Mouse (Mus musculus) liver, embryonic 15.5 days (tissue): ENCODE results near the gene Fbh1. TPM values are rescaled to one million over a fixed set of nuclear protein-coding genes. Genes with fewer than 3 reads are reported as not detected.
"Not testable (repeated sequence)": the region's sequence is repeated elsewhere in the genome, so short reads cannot be mapped to it uniquely, and the experiment has no call there.

Experiments used
- ATAC-seq: fragments of 200-750 bp; cut with Nextera tagmentation; 2 replicates; pipeline ENCODE4 v1.8.0; 2017; ENCODE audit warnings: moderate number of reproducible peaks, mild to moderate bottlenecking, moderate library complexity; ENCODE audit not compliant: insufficient read depth
- H3K27ac ChIP-seq: fragments of 300-500 bp; sonication (generic); replicated peaks from 2 replicates; pipeline ENCODE4 v1.5.1; 2015; ENCODE audit warnings: mild to moderate bottlenecking, inconsistent platforms
- H3K27me3 ChIP-seq: fragments of 300-500 bp; sonication (generic); 2 replicates; pipeline ENCODE4 v1.6.1; 2015; ENCODE audit warnings: mild to moderate bottlenecking, inconsistent platforms
- H3K36me3 ChIP-seq: fragments of 300-500 bp; sonication (generic); replicated peaks from 2 replicates; pipeline ENCODE4 v1.6.1; 2015; ENCODE audit warnings: moderate library complexity, mild to moderate bottlenecking, inconsistent platforms
- H3K4me1 ChIP-seq: fragments of 300-500 bp; sonication (generic); replicated peaks from 2 replicates; pipeline ENCODE4 v1.6.1; 2015; ENCODE audit warnings: inconsistent platforms
- H3K4me2 ChIP-seq: fragments of 300-500 bp; sonication (generic); 2 replicates; pipeline ENCODE4 v1.6.1; 2015; ENCODE audit warnings: moderate library complexity, mild to moderate bottlenecking, inconsistent platforms
- H3K4me3 ChIP-seq: fragments of 300-500 bp; sonication (generic); replicated peaks from 2 replicates; pipeline ENCODE4 v1.5.1; 2015; ENCODE audit warnings: mild to moderate bottlenecking, inconsistent platforms
- H3K9ac ChIP-seq: fragments of 300-500 bp; sonication (generic); 2 replicates; pipeline ENCODE4 v1.6.1; 2015; ENCODE audit warnings: moderate library complexity, mild to moderate bottlenecking, inconsistent platforms
- H3K9me3 ChIP-seq: fragments of 300-500 bp; sonication (generic); replicated peaks from 2 replicates; pipeline ENCODE4 v1.6.1; 2016; ENCODE audit warnings: inconsistent platforms
- WGBS: fragments of 180-500 bp; shearing (Covaris S2); methylation state at CpG from one replicate; pipeline ENCODE4 v1.1.7; 2015; ENCODE audit warnings: mixed read lengths; ENCODE audit not compliant: insufficient replicate concordance; 5-methylcytosine and 5-hydroxymethylcytosine counted together
- polyA plus RNA-seq: library from polyadenylated mRNA; unstranded; fragments of >200 nt; fragmentation: Nextera tagmentation; extraction: Ambion mirVana; gene quantifications from 2 replicates; pipeline ENCODE4 v1.2.1, GENCODE M21; 2015

Fbh1 gene
- polyA plus RNA-seq, 1 experiment from 2014 or later = 24.7 TPM

- ATAC-seq = no peak
- H3K9me3 ChIP-seq = no peaks in the 10 kb centered on the region
- H3K4me2 ChIP-seq = no peak overlapping the region
- H3K4me1 ChIP-seq = peaks cover 3% of the 10 kb centered on the region
- H3K9ac ChIP-seq = no peak overlapping the region
- no peak overlapping the region for H3K4me3 ChIP-seq
- H3K27ac ChIP-seq = 0 out of 2 replicates have a peak overlapping the region, but pooled peaks have one; percentile 24
- H3K27me3 ChIP-seq = no peaks in the 10 kb centered on the region
- WGBS = 63% methylated on average over 2 of the region's 2 CpGs
- H3K36me3 ChIP-seq = no peaks in the 10 kb centered on the region
Measured at GRCm38 (mm10) chr2:11718573-11718972, 58.8 kb downstream of the Fbh1 start.

DNA sequence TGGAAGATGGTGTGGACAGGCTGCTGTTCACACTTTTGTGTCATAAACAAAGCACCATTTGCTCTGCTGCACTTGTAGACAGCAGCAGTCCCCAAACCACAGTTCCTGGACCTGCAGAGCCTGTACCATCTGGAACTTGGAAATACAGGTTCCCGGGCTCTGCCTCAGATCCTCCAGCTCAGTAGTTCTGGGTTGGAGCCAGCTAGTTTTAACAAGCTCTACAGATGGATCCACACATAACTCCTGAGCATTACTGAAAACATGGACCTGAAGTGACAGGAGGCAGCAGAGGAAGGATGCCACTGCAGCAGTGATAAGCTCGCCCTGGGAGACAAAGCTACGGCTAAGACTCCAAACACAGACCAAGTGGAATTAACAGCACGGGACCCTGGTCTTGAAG is 62.8 kb downstream of the Fbh1 start:
- Histone ChIP-seq H3K36me3 (no peaks in the 10 kb centered on the region), H3K4me2 (no peak overlapping the region), H3K27me3 (no peaks in the 10 kb centered on the region), H3K9ac (no peak overlapping the region), H3K4me3 (no peak overlapping the region), H3K27ac (no peak overlapping the region), H3K4me1 (peaks cover 7% of the 10 kb centered on the region), H3K9me3 (no peaks in the 10 kb centered on the region)
- 52% methylated on average over 4 of the region's 4 CpGs for WGBS
- ATAC-seq = no peak

- no peak overlapping the region for H3K9ac ChIP-seq
- H3K4me3 ChIP-seq = no peak overlapping the region
- ATAC-seq = peak; percentile 39; the same call in 1 of the 2 replicates
- 45% methylated on average over 3 of the region's 3 CpGs for WGBS
- H3K9me3 ChIP-seq = no peaks in the 10 kb centered on the region
- H3K27me3 ChIP-seq = no peaks in the 10 kb centered on the region
- H3K4me2 ChIP-seq = no peak overlapping the region
- H3K27ac ChIP-seq = peak overlapping the region; percentile 45; the same call in 1 of the 2 replicates
- peaks cover 19% of the 10 kb centered on the region for H3K4me1 ChIP-seq
- H3K36me3 ChIP-seq = no peaks in the 10 kb centered on the region
Measured at GRCm38 (mm10) chr2:11713021-11713420, 64.4 kb downstream of the Fbh1 start.

- no peaks in the 10 kb centered on the region for H3K36me3 ChIP-seq
- no peak overlapping the region for H3K4me3 ChIP-seq
- ATAC-seq = no peak
- H3K9me3 ChIP-seq = no peaks in the 10 kb centered on the region
- no peaks in the 10 kb centered on the region for H3K27me3 ChIP-seq
- 55% methylated on average over 6 of the region's 6 CpGs for WGBS
- peaks cover 18% of the 10 kb centered on the region for H3K4me1 ChIP-seq
- no peak overlapping the region for H3K27ac ChIP-seq
- no peak overlapping the region for H3K9ac ChIP-seq
- H3K4me2 ChIP-seq = no peak overlapping the region
Measured at GRCm38 (mm10) chr2:11712483-11712990, 64.8 kb downstream of the Fbh1 start.

GRCm38 (mm10) chr2:11710101-11710500 is 67.3 kb downstream of the Fbh1 start:
- not testable (repeated sequence) for H3K9me3 ChIP-seq, ATAC-seq, H3K4me3 ChIP-seq, H3K27me3 ChIP-seq, H3K36me3 ChIP-seq, H3K9ac ChIP-seq, H3K27ac ChIP-seq
- 0 out of 2 replicates have a peak overlapping the region, but pooled peaks have one; percentile 5 for H3K4me2 ChIP-seq
- peaks cover 32% of the 10 kb centered on the region for H3K4me1 ChIP-seq
- WGBS = 39% methylated on average over 4 of the region's 4 CpGs

GRCm38 (mm10) chr2:11708538-11708937 is 68.8 kb downstream of the Fbh1 start:
- Histone ChIP-seq H3K4me1 (peaks cover 32% of the 10 kb centered on the region), H3K27ac (0 out of 2 replicates have a peak overlapping the region, but pooled peaks have one; percentile 19), H3K27me3 (peaks cover 6% of the 10 kb centered on the region; the same call in 1 of the 2 replicates), H3K9ac (no peak overlapping the region), H3K9me3 (no peaks in the 10 kb centered on the region), H3K4me2 (no peak overlapping the region; the same call in 1 of the 2 replicates), H3K4me3 (no peak overlapping the region), H3K36me3 (no peaks in the 10 kb centered on the region)
- 25% methylated on average over 5 of the region's 5 CpGs for WGBS
- no peak for ATAC-seq

DNA sequence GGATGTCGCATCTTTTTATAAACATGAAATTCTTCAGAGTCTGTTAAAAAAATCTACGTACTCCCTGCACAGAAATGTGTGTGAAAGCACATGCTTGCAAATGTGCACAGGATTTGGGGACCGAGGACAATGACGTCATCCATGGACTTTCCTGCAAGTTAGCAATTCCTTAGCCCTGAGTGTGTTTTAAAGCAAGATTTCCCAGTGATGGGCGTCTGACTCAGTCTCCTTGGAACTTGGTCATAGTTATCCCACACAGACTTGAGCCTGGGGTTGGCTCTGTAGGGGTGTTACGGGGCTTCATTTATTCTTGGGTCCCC is 70.7 kb downstream of the Fbh1 start:
- WGBS = 46% methylated on average over 6 of the region's 6 CpGs
- Histone ChIP-seq H3K4me1 (peaks cover 27% of the 10 kb centered on the region), H3K4me2 (peak overlapping the region; percentile 71), H3K9me3 (no peaks in the 10 kb centered on the region), H3K9ac (no peak overlapping the region), H3K27me3 (peaks cover 6% of the 10 kb centered on the region; the same call in 1 of the 2 replicates), H3K27ac (no peak overlapping the region), H3K36me3 (no peaks in the 10 kb centered on the region), H3K4me3 (peak overlapping the region; percentile 64)
- no peak for ATAC-seq

GRCm38 (mm10) chr2:11706030-11706745 is 71.2 kb downstream of the Fbh1 start:
- H3K36me3 ChIP-seq = no peaks in the 10 kb centered on the region
- 0 out of 2 replicates have a peak overlapping the region, but pooled peaks have one; percentile 62 for H3K27ac ChIP-seq
- peak; percentile 22; the same call in 1 of the 2 replicates for ATAC-seq

GRCm38 (mm10) chr2:11705201-11706025 is 72.0 kb downstream of the Fbh1 start, which contains the start of gene Il15ra:
TSS of gene Il15ra (plus strand) at chr2:11705290.
- peak; percentile 64 for ATAC-seq
- peak within 1 kb of the TSS; percentile 62; the same call in 1 of the 2 replicates for H3K27ac ChIP-seq
- H3K9ac ChIP-seq = peak within 1 kb of the TSS; percentile 55
- no peaks in the 10 kb centered on the region for H3K9me3 ChIP-seq
- H3K4me1 ChIP-seq = peaks cover 27% of the 10 kb centered on the region
- peak within 1 kb of the TSS; percentile 64 for H3K4me3 ChIP-seq
- WGBS = under 1% methylated on average over 37 of the region's 37 CpGs
- peak within 1 kb of the TSS; percentile 71 for H3K4me2 ChIP-seq
- H3K36me3 ChIP-seq = no peaks in the 10 kb centered on the region
- peaks cover 6% of the 10 kb centered on the region; the same call in 1 of the 2 replicates for H3K27me3 ChIP-seq

More at GRCm38 (mm10) chr2:11706030-11706745, 71.2 kb downstream of the Fbh1 start:
- H3K9ac ChIP-seq = peak overlapping the region; percentile 55
- peak overlapping the region; percentile 64 for H3K4me3 ChIP-seq
- no peaks in the 10 kb centered on the region for H3K9me3 ChIP-seq
- WGBS = 6% methylated on average over 28 of the region's 28 CpGs
- H3K4me1 ChIP-seq = peaks cover 27% of the 10 kb centered on the region
- peak overlapping the region; percentile 71 for H3K4me2 ChIP-seq
- H3K27me3 ChIP-seq = peaks cover 6% of the 10 kb centered on the region; the same call in 1 of the 2 replicates

- H3K27me3 ChIP-seq = no peaks in the 10 kb centered on the region
- no peak overlapping the region for H3K4me3 ChIP-seq
- H3K9me3 ChIP-seq = no peaks in the 10 kb centered on the region
- ATAC-seq = no peak
- 73% methylated on average over 2 of the region's 2 CpGs for WGBS
- peaks cover 7% of the 10 kb centered on the region; the same call in 1 of the 2 replicates for H3K4me1 ChIP-seq
- H3K36me3 ChIP-seq = no peaks in the 10 kb centered on the region
- no peak overlapping the region for H3K9ac ChIP-seq
- H3K4me2 ChIP-seq = no peak overlapping the region
- no peak overlapping the region for H3K27ac ChIP-seq
Measured at GRCm38 (mm10) chr2:11699905-11700304, 77.5 kb downstream of the Fbh1 start.

DNA sequence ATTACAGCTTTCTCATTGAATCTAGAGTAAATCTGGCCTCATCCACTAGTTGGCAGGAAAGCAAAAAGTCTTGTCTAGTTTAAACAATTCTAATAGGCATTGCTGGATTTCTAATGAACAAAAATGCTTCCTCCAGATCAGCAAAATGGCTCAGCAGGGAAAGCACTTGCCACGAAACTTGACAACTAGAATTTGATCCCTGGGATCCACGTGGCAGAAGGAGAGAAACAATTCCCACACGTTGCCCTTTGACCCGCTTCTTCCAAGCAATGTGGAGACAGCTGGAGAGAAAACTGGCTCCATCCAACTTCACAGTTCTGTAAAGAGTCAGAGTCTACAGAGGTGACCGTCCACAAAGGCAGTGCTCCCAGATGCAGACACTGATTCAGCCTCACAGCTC is 78.4 kb downstream of the Fbh1 start:
- Histone ChIP-seq H3K27me3 (no peaks in the 10 kb centered on the region), H3K4me2 (no peak overlapping the region), H3K36me3 (no peaks in the 10 kb centered on the region), H3K9ac (no peak overlapping the region), H3K27ac (no peak overlapping the region), H3K4me3 (no peak overlapping the region), H3K4me1 (peaks cover 7% of the 10 kb centered on the region; the same call in 1 of the 2 replicates), H3K9me3 (no peaks in the 10 kb centered on the region)
- ATAC-seq = no peak
- 61% methylated on average over 5 of the region's 5 CpGs for WGBS
